Mouse (Mus musculus) C2C12 (cell line): Measurements from ENCODE around the gene Tmem63c.

Experiments
- CEBPB ChIP-seq: IDR thresholded peaks from one replicate; pipeline ENCODE4 v1.6.1; 2011; ENCODE audit warnings: low read depth, mild to moderate bottlenecking, control low read depth, moderate library complexity
- CTCF ChIP-seq: IDR thresholded peaks from one replicate; pipeline ENCODE4 v1.5.1; 2011; ENCODE audit not compliant: control insufficient read depth, insufficient read depth, insufficient read length
- MYOG ChIP-seq: IDR thresholded peaks from one replicate; pipeline ENCODE4 v1.6.1; 2011; ENCODE audit not compliant: control insufficient read depth, insufficient read length; ENCODE audit errors: extremely low read depth
- USF1 ChIP-seq: IDR thresholded peaks from one replicate; pipeline ENCODE4 v1.6.1; 2011; ENCODE audit warnings: low read depth, mild to moderate bottlenecking, control low read depth, moderate library complexity

DNA sequence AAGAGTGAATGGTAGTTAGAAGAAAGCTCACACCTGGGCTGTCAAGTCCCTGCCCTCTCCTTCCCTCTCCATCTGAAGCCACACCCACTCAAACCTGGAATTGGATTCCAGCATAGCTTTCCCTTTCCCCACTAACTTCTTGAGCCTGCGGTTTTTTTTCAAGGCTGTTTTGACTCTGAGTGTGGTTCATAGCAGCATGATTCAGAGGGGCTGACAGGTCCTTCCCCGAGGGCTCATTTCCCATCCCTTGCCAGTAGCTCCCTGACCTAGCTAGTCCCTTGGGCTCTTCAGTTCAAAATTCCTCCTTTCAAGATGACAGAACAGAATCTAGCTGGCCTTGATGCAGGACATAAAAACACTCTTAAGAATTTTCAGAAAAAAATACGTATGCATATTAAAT lies 26.4 kb downstream of the Tmem63c start:
- no peak for TF ChIP-seq USF1
- TF ChIP-seq CTCF, result no peak
- TF ChIP-seq MYOG, result no peak
- no peak for TF ChIP-seq CEBPB
